24 mouse cellular contexts compared by ENCODE assay signal in the genomic region with DNA sequence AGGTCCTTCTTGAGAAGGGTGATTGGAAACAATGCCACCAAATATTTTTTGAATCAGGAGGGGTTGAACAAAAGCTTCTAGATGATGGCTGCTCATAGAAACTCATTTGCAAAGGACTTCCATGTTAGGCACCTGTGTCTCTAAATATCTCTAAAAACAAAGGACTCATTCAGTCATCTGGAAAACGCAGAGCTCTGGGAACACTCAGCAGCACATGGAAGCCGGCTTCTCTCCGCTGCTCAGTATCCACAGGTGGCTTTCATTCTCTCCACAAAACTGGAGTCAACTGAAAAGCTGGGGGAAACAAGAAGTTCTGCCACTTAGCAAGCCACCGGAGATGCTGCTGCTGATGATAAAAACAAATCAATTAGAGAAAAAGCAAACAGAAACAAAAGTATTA. TPM values are rescaled to one million over a fixed set of nuclear protein-coding genes. Genes with fewer than 3 reads are reported as not detected.
DNase-seq lines count a peak whose midpoint lies in the region; ATAC-seq and TF ChIP-seq lines count a peak whose summit lies in the region.
"Had no signal": no experiment of that assay in that cellular context is flagged by ENCODE, and none has a peak within 500 bp of the region (broad histone marks: within the 10 kb centered on the region; RNA-seq: fewer than 3 reads in every experiment).

No protein-coding gene starts in this region.

- no peak overlapping the region for H3K4me2 ChIP-seq in midbrain, embryonic 11.5 days
- H3K4me2 ChIP-seq in midbrain, postnatal 0 days (ENCODE audit: low read depth, low read length, poor library complexity, severe bottlenecking): no peak overlapping the region
- H3K4me2 ChIP-seq in embryonic facial prominence, embryonic 14.5 days (ENCODE audit: low read depth, low read length): no peak overlapping the region
- H3K4me2 ChIP-seq in limb, embryonic 11.5 days (ENCODE audit: low read depth, severe bottlenecking): no peak overlapping the region
- no peak overlapping the region for H3K4me2 ChIP-seq in liver, postnatal 0 days (ENCODE audit: low read depth, low read length)
- H3K4me2 ChIP-seq: embryonic facial prominence, embryonic 15.5 days; forebrain, embryonic 12.5 days; forebrain, embryonic 15.5 days; heart, embryonic 11.5 days; hindbrain, embryonic 12.5 days; hindbrain, embryonic 15.5 days had no signal

- DNase-seq in midbrain, embryonic 11.5 days (ENCODE audit: low spot score, missing footprints): peak; percentile 86
- no peak for DNase-seq in midbrain, postnatal 0 days (ENCODE audit: low spot score)
- peak; percentile 51 for DNase-seq in embryonic facial prominence, embryonic 10.5 days (ENCODE audit: low spot score)
- DNase-seq in embryonic facial prominence, embryonic 14.5 days (ENCODE audit: low spot score): peak; percentile 54
- peak; percentile 70 for DNase-seq in limb, embryonic 11.5 days (ENCODE audit: low spot score)
- no peak for DNase-seq in spleen, postnatal 10 days (ENCODE audit: low spot score in 2 of 2)
- DNase-seq in kidney, postnatal 36 days: no peak
- no peak for DNase-seq in liver, postnatal 0 days
- DNase-seq: adrenal gland, adult 2 months; adrenal gland, postnatal 14 days; cerebellum, adult 11 months; cerebellum, adult 2 months; cerebellum, postnatal 10 days; cerebellum, postnatal 36 days; gastrocnemius, adult 2 months; gastrocnemius, postnatal 14 days; heart, adult 11 months had no signal

- H3K4me3 ChIP-seq in midbrain, embryonic 11.5 days (ENCODE audit: low read depth, low read length): no peak overlapping the region
- no peak overlapping the region for H3K4me3 ChIP-seq in midbrain, postnatal 0 days (ENCODE audit: low read depth, low read length)
- no peak overlapping the region for H3K4me3 ChIP-seq in embryonic facial prominence, embryonic 10.5 days
- no peak overlapping the region for H3K4me3 ChIP-seq in embryonic facial prominence, embryonic 14.5 days (ENCODE audit: low read depth, low read length)
- H3K4me3 ChIP-seq in limb, embryonic 11.5 days (ENCODE audit: low read depth, low read length): no peak overlapping the region
- H3K4me3 ChIP-seq in liver, postnatal 0 days (ENCODE audit: low read depth, low read length): no peak overlapping the region
- H3K4me3 ChIP-seq: embryonic facial prominence, embryonic 15.5 days; forebrain, embryonic 12.5 days; forebrain, embryonic 15.5 days; gastrocnemius, adult 2 months; hindbrain, embryonic 12.5 days; hindbrain, embryonic 15.5 days had no signal

- no peak for ATAC-seq in midbrain, embryonic 11.5 days (ENCODE audit: low FRiP score)
- ATAC-seq in midbrain, postnatal 0 days (ENCODE audit: low FRiP score): no peak
- ATAC-seq in embryonic facial prominence, embryonic 14.5 days (ENCODE audit: low read depth): no peak
- no peak for ATAC-seq in limb, embryonic 11.5 days (ENCODE audit: insufficient number of reproducible peaks, low FRiP score, low TSS enrichment, low read depth)
- no peak for ATAC-seq in liver, postnatal 0 days
- ATAC-seq: CD4-positive, CD25-positive, alpha-beta regulatory T cell, adult 4 months; forebrain, embryonic 15.5 days had no signal

- no peaks in the 10 kb centered on the region for H3K27me3 ChIP-seq in midbrain, embryonic 11.5 days (ENCODE audit: control insufficient read depth, insufficient read depth, low read length)
- no peaks in the 10 kb centered on the region for H3K27me3 ChIP-seq in midbrain, postnatal 0 days (ENCODE audit: insufficient read depth, low read length)
- no peaks in the 10 kb centered on the region for H3K27me3 ChIP-seq in embryonic facial prominence, embryonic 10.5 days (replicated peaks; ENCODE audit: low read depth, poor library complexity, severe bottlenecking)
- H3K27me3 ChIP-seq in embryonic facial prominence, embryonic 14.5 days (replicated peaks; ENCODE audit: control insufficient read depth, insufficient read depth, low read length): no peaks in the 10 kb centered on the region
- no peaks in the 10 kb centered on the region; the same call in 1 of the 2 replicates for H3K27me3 ChIP-seq in limb, embryonic 11.5 days (ENCODE audit: control insufficient read depth, insufficient read depth, low read length)
- no peaks in the 10 kb centered on the region for H3K27me3 ChIP-seq in liver, postnatal 0 days (ENCODE audit: insufficient read depth, low read length)
- H3K27me3 ChIP-seq: embryonic facial prominence, embryonic 15.5 days; forebrain, embryonic 12.5 days; forebrain, embryonic 15.5 days; hindbrain, embryonic 12.5 days; hindbrain, embryonic 15.5 days had no signal

- H3K27ac ChIP-seq in midbrain, embryonic 11.5 days (ENCODE audit: low read depth, low read length): no peak overlapping the region
- no peak overlapping the region for H3K27ac ChIP-seq in midbrain, postnatal 0 days (ENCODE audit: low read depth, low read length)
- H3K27ac ChIP-seq in embryonic facial prominence, embryonic 10.5 days (replicated peaks): peak overlapping the region; percentile 73
- no peak overlapping the region for H3K27ac ChIP-seq in embryonic facial prominence, embryonic 14.5 days (replicated peaks; ENCODE audit: low read depth, low read length)
- H3K27ac ChIP-seq in limb, embryonic 11.5 days (replicated peaks; ENCODE audit: low read depth, low read length): 0 out of 2 replicates have a peak overlapping the region, but pooled peaks have one; percentile 3
- H3K27ac ChIP-seq in liver, postnatal 0 days (ENCODE audit: low read depth): no peak overlapping the region
- H3K27ac ChIP-seq: embryonic facial prominence, embryonic 15.5 days; forebrain, embryonic 12.5 days; forebrain, embryonic 15.5 days; gastrocnemius, adult 2 months; hindbrain, embryonic 12.5 days; hindbrain, embryonic 15.5 days had no signal

- no peaks in the 10 kb centered on the region for H3K36me3 ChIP-seq in midbrain, embryonic 11.5 days (ENCODE audit: control insufficient read depth, insufficient read depth, low read length)
- no peaks in the 10 kb centered on the region for H3K36me3 ChIP-seq in midbrain, postnatal 0 days (ENCODE audit: insufficient read depth, low read length)
- no peaks in the 10 kb centered on the region for H3K36me3 ChIP-seq in embryonic facial prominence, embryonic 10.5 days (replicated peaks)
- no peaks in the 10 kb centered on the region for H3K36me3 ChIP-seq in embryonic facial prominence, embryonic 14.5 days (ENCODE audit: control insufficient read depth, insufficient read depth, low read length)
- no peaks in the 10 kb centered on the region for H3K36me3 ChIP-seq in limb, embryonic 11.5 days (ENCODE audit: control insufficient read depth, insufficient read depth, low read length)
- H3K36me3 ChIP-seq in liver, postnatal 0 days (replicated peaks; ENCODE audit: insufficient read depth, low read length): no peaks in the 10 kb centered on the region
- H3K36me3 ChIP-seq: embryonic facial prominence, embryonic 15.5 days; forebrain, embryonic 12.5 days; forebrain, embryonic 15.5 days; hindbrain, embryonic 12.5 days; hindbrain, embryonic 15.5 days had no signal

- H3K4me1 ChIP-seq in midbrain, embryonic 11.5 days (ENCODE audit: control insufficient read depth, insufficient read depth, low read length): peaks cover 2% of the 10 kb centered on the region; the same call in 1 of the 2 replicates
- no peaks in the 10 kb centered on the region for H3K4me1 ChIP-seq in midbrain, postnatal 0 days (ENCODE audit: insufficient read depth, low read length)
- peaks cover 39% of the 10 kb centered on the region for H3K4me1 ChIP-seq in embryonic facial prominence, embryonic 10.5 days
- peaks cover 23% of the 10 kb centered on the region for H3K4me1 ChIP-seq in embryonic facial prominence, embryonic 14.5 days (ENCODE audit: control insufficient read depth, insufficient read depth, low read length)
- H3K4me1 ChIP-seq in limb, embryonic 11.5 days (ENCODE audit: control insufficient read depth, insufficient read depth, low read length): peaks cover 8% of the 10 kb centered on the region; the same call in 1 of the 2 replicates
- H3K4me1 ChIP-seq in liver, postnatal 0 days (ENCODE audit: insufficient read depth): peaks cover 4% of the 10 kb centered on the region
- H3K4me1 ChIP-seq: forebrain, embryonic 15.5 days had no signal

- TF ChIP-seq CTCF in midbrain, postnatal 0 days (IDR thresholded peaks at IDR 0.05): no peak
- no peak for TF ChIP-seq CTCF in liver, postnatal 0 days (IDR thresholded peaks at IDR 0.05; ENCODE audit: low read depth)

- no peaks in the 10 kb centered on the region for H3K9me3 ChIP-seq in midbrain, embryonic 11.5 days (ENCODE audit: control insufficient read depth, low read length)
- no peaks in the 10 kb centered on the region for H3K9me3 ChIP-seq in midbrain, postnatal 0 days (ENCODE audit: low read length)
- no peaks in the 10 kb centered on the region for H3K9me3 ChIP-seq in embryonic facial prominence, embryonic 10.5 days
- no peaks in the 10 kb centered on the region for H3K9me3 ChIP-seq in embryonic facial prominence, embryonic 14.5 days (ENCODE audit: control insufficient read depth, low read length)
- no peaks in the 10 kb centered on the region for H3K9me3 ChIP-seq in limb, embryonic 11.5 days (ENCODE audit: control insufficient read depth, low read length)
- no peaks in the 10 kb centered on the region for H3K9me3 ChIP-seq in liver, postnatal 0 days (ENCODE audit: low read length)
- H3K9me3 ChIP-seq: embryonic facial prominence, embryonic 15.5 days; forebrain, embryonic 12.5 days; forebrain, embryonic 15.5 days; hindbrain, embryonic 12.5 days; hindbrain, embryonic 15.5 days had no signal

- no peak for TF ChIP-seq EP300 in liver, postnatal 0 days (IDR thresholded peaks at IDR 0.05; ENCODE audit: low read depth)

- WGBS in midbrain, embryonic 11.5 days: 51% methylated on average over 4 of the region's 4 CpGs
- 55% methylated on average over 4 of the region's 4 CpGs for WGBS in midbrain, postnatal 0 days
- 22% methylated on average over 4 of the region's 4 CpGs for WGBS in embryonic facial prominence, embryonic 10.5 days
- 23% methylated on average over 4 of the region's 4 CpGs for WGBS in embryonic facial prominence, embryonic 14.5 days
- WGBS in limb, embryonic 11.5 days: 18% methylated on average over 4 of the region's 4 CpGs
- 72% methylated on average over 4 of the region's 4 CpGs for WGBS in liver, postnatal 0 days (ENCODE audit: insufficient replicate concordance)

- no peak overlapping the region for H3K9ac ChIP-seq in midbrain, embryonic 11.5 days (ENCODE audit: low read length)
- no peak overlapping the region for H3K9ac ChIP-seq in midbrain, postnatal 0 days (replicated peaks; ENCODE audit: low read length, poor library complexity, severe bottlenecking)
- no peak overlapping the region for H3K9ac ChIP-seq in embryonic facial prominence, embryonic 14.5 days (ENCODE audit: low read depth, low read length)
- no peak overlapping the region for H3K9ac ChIP-seq in limb, embryonic 11.5 days (ENCODE audit: low read length)
- no peak overlapping the region for H3K9ac ChIP-seq in liver, postnatal 0 days (replicated peaks)
- H3K9ac ChIP-seq: embryonic facial prominence, embryonic 15.5 days; forebrain, embryonic 12.5 days; forebrain, embryonic 15.5 days; hindbrain, embryonic 12.5 days; hindbrain, embryonic 15.5 days had no signal

RNA-seq across cellular contexts. Expression of a gene that starts 27.2 kb away (rescaled TPM):
- 283 and 293 TPM in 2 replicates for polyA plus RNA-seq in midbrain, embryonic 11.5 days (2014; fragmentation: Nextera tagmentation; extraction: Ambion mirVana)
- 65.3 and 122 TPM in 2 replicates for total RNA-seq in midbrain, postnatal 0 days (2014; rRNA removed)
- polyA plus RNA-seq in midbrain, postnatal 0 days (2015; fragmentation: Nextera tagmentation; extraction: Ambion mirVana): 458 and 504 TPM in 2 replicates
- 239 and 259 TPM in 2 replicates for polyA plus RNA-seq in embryonic facial prominence, embryonic 10.5 days (2016; fragmentation: Nextera tagmentation; extraction: Ambion mirVana)
- 278 and 298 TPM in 2 replicates for polyA plus RNA-seq in embryonic facial prominence, embryonic 14.5 days (2014; fragmentation: Nextera tagmentation; extraction: Ambion mirVana)
- polyA plus RNA-seq in limb, embryonic 11.5 days (2014; fragmentation: Nextera tagmentation; extraction: Ambion mirVana): 219 TPM in 2 replicates
- polyA plus RNA-seq in liver, postnatal 0 days (2015; fragmentation: Nextera tagmentation; extraction: Ambion mirVana): 208 and 217 TPM in 2 replicates

RNA-seq across cellular contexts. Expression of a gene that starts 28.0 kb away (rescaled TPM):
- 27.9 and 29.9 TPM in 2 replicates for polyA plus RNA-seq in midbrain, embryonic 11.5 days (2014; fragmentation: Nextera tagmentation; extraction: Ambion mirVana)
- total RNA-seq in midbrain, postnatal 0 days (2014; rRNA removed): 23.4 and 39.1 TPM in 2 replicates
- 26.2 and 28.5 TPM in 2 replicates for polyA plus RNA-seq in midbrain, postnatal 0 days (2015; fragmentation: Nextera tagmentation; extraction: Ambion mirVana)
- 13.6 and 18.9 TPM in 2 replicates for polyA plus RNA-seq in embryonic facial prominence, embryonic 10.5 days (2016; fragmentation: Nextera tagmentation; extraction: Ambion mirVana)
- polyA plus RNA-seq in embryonic facial prominence, embryonic 14.5 days (2014; fragmentation: Nextera tagmentation; extraction: Ambion mirVana): 359 and 397 TPM in 2 replicates
- 26.0 and 31.8 TPM in 2 replicates for polyA plus RNA-seq in limb, embryonic 11.5 days (2014; fragmentation: Nextera tagmentation; extraction: Ambion mirVana)
- polyA plus RNA-seq in liver, postnatal 0 days (2015; fragmentation: Nextera tagmentation; extraction: Ambion mirVana): 56.1 and 59.7 TPM in 2 replicates

Comparison
In these comparisons a context has a peak if more than half of its experiments do, and no peak if none do; other contexts are left out.
1. DNase-seq: peak in midbrain, embryonic 11.5 days (single experiment), embryonic facial prominence, embryonic 10.5 days (single experiment), embryonic facial prominence, embryonic 14.5 days (single experiment) and limb, embryonic 11.5 days (single experiment); none in midbrain, postnatal 0 days (single experiment), spleen, postnatal 10 days (0 of 2), kidney, postnatal 36 days (0 of 2) and liver, postnatal 0 days (single experiment).
2. H3K27ac ChIP-seq: peak in embryonic facial prominence, embryonic 10.5 days (single experiment) and limb, embryonic 11.5 days (single experiment); none in midbrain, embryonic 11.5 days (single experiment), midbrain, postnatal 0 days (single experiment), embryonic facial prominence, embryonic 14.5 days (single experiment) and liver, postnatal 0 days (single experiment).